15 mouse cellular contexts compared by ENCODE assay signal in the genomic region with DNA sequence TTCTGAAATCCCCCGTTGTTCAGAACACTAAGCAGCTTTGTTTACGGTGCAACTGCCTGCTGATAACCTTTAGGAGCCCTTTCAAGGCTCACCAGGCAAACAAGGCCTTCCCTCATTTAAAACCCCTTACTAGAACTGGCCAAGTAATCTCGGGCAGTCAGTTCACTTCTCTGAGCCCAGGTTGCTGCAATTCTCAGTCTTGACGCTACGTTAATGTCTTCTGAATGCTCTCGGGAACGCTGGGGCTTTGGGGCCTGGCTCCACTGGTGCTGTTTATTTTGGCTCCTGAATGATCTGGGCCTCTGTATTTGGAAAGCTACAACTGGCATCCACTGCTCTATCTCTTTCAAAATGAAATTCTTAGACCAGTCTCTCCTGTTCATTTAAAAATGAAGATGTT.
DNase-seq lines count a peak whose midpoint lies in the region; ATAC-seq and TF ChIP-seq lines count a peak whose summit lies in the region.
"Had no signal": no experiment of that assay in that cellular context is flagged by ENCODE, and none has a peak within 500 bp of the region (broad histone marks: within the 10 kb centered on the region; RNA-seq: fewer than 3 reads in every experiment).

No protein-coding gene starts in this region.

- H3K27me3 ChIP-seq in forebrain, postnatal 0 days (ENCODE audit: insufficient read depth, low read length) = no peaks in the 10 kb centered on the region
- no peaks in the 10 kb centered on the region for H3K27me3 ChIP-seq in forebrain, embryonic 15.5 days
- peaks cover 38% of the 10 kb centered on the region for H3K27me3 ChIP-seq in heart, embryonic 12.5 days (replicated peaks)
- peaks cover 51% of the 10 kb centered on the region for H3K27me3 ChIP-seq in heart, embryonic 10.5 days (ENCODE audit: insufficient read depth, poor library complexity, severe bottlenecking)
- no peaks in the 10 kb centered on the region for H3K27me3 ChIP-seq in midbrain, embryonic 10.5 days (ENCODE audit: low read depth, poor library complexity, severe bottlenecking)
- no peaks in the 10 kb centered on the region for H3K27me3 ChIP-seq in midbrain, embryonic 11.5 days (ENCODE audit: control insufficient read depth, insufficient read depth, low read length)
- H3K27me3 ChIP-seq: hindbrain, embryonic 13.5 days; limb, embryonic 12.5 days; midbrain, embryonic 15.5 days had no signal

- no peaks in the 10 kb centered on the region for H3K36me3 ChIP-seq in forebrain, postnatal 0 days (ENCODE audit: insufficient read depth)
- no peaks in the 10 kb centered on the region for H3K36me3 ChIP-seq in forebrain, embryonic 15.5 days
- H3K36me3 ChIP-seq in heart, embryonic 12.5 days = no peaks in the 10 kb centered on the region
- no peaks in the 10 kb centered on the region for H3K36me3 ChIP-seq in heart, embryonic 10.5 days
- H3K36me3 ChIP-seq in midbrain, embryonic 10.5 days = no peaks in the 10 kb centered on the region
- no peaks in the 10 kb centered on the region for H3K36me3 ChIP-seq in midbrain, embryonic 11.5 days (ENCODE audit: control insufficient read depth, insufficient read depth, low read length)
- H3K36me3 ChIP-seq: embryonic facial prominence, embryonic 10.5 days; hindbrain, embryonic 13.5 days; limb, embryonic 12.5 days; midbrain, embryonic 15.5 days had no signal

- H3K4me3 ChIP-seq in forebrain, postnatal 0 days (ENCODE audit: low read depth, low read length) = no peak overlapping the region
- H3K4me3 ChIP-seq in forebrain, embryonic 15.5 days = no peak overlapping the region
- no peak overlapping the region for H3K4me3 ChIP-seq in heart, embryonic 12.5 days
- H3K4me3 ChIP-seq in heart, embryonic 10.5 days = no peak overlapping the region
- no peak overlapping the region for H3K4me3 ChIP-seq in midbrain, embryonic 10.5 days
- H3K4me3 ChIP-seq in midbrain, embryonic 11.5 days (ENCODE audit: low read depth, low read length) = no peak overlapping the region
- H3K4me3 ChIP-seq: embryonic facial prominence, embryonic 10.5 days; hindbrain, embryonic 13.5 days; limb, embryonic 12.5 days; midbrain, embryonic 15.5 days; myocyte had no signal

- TF ChIP-seq CTCF in forebrain, postnatal 0 days (IDR thresholded peaks at IDR 0.05; ENCODE audit: low read depth) = no peak

- WGBS in forebrain, postnatal 0 days = 18% methylated on average over 7 of the region's 7 CpGs
- 10% methylated on average over 7 of the region's 7 CpGs for WGBS in forebrain, embryonic 15.5 days
- 21% methylated on average over 7 of the region's 7 CpGs for WGBS in heart, embryonic 12.5 days
- 19% methylated on average over 7 of the region's 7 CpGs for WGBS in heart, embryonic 10.5 days
- 9% methylated on average over 7 of the region's 7 CpGs for WGBS in midbrain, embryonic 10.5 days
- WGBS in midbrain, embryonic 11.5 days = 13% methylated on average over 7 of the region's 7 CpGs

- H3K4me1 ChIP-seq in forebrain, postnatal 0 days (ENCODE audit: insufficient read depth) = no peaks in the 10 kb centered on the region; the same call in 1 of the 2 replicates
- peaks cover 11% of the 10 kb centered on the region for H3K4me1 ChIP-seq in forebrain, embryonic 15.5 days
- peaks cover 11% of the 10 kb centered on the region; the same call in 1 of the 2 replicates for H3K4me1 ChIP-seq in heart, embryonic 12.5 days (replicated peaks)
- H3K4me1 ChIP-seq in heart, embryonic 10.5 days = peaks cover 15% of the 10 kb centered on the region; the same call in 1 of the 2 replicates
- H3K4me1 ChIP-seq in midbrain, embryonic 10.5 days = peaks cover 30% of the 10 kb centered on the region
- H3K4me1 ChIP-seq in midbrain, embryonic 11.5 days (ENCODE audit: control insufficient read depth, insufficient read depth, low read length) = peaks cover 10% of the 10 kb centered on the region

- H3K4me2 ChIP-seq in forebrain, postnatal 0 days (ENCODE audit: low read depth) = no peak overlapping the region
- H3K4me2 ChIP-seq in forebrain, embryonic 15.5 days (replicated peaks) = no peak overlapping the region
- H3K4me2 ChIP-seq in heart, embryonic 12.5 days = no peak overlapping the region
- H3K4me2 ChIP-seq in midbrain, embryonic 11.5 days = no peak overlapping the region
- H3K4me2 ChIP-seq: hindbrain, embryonic 13.5 days; limb, embryonic 12.5 days; midbrain, embryonic 15.5 days had no signal

- peak overlapping the region; percentile 3; the same call in 1 of the 2 replicates for H3K9ac ChIP-seq in forebrain, postnatal 0 days
- H3K9ac ChIP-seq in forebrain, embryonic 15.5 days (replicated peaks) = no peak overlapping the region
- 0 out of 2 replicates have a peak overlapping the region, but pooled peaks have one; percentile 18 for H3K9ac ChIP-seq in heart, embryonic 12.5 days
- no peak overlapping the region for H3K9ac ChIP-seq in midbrain, embryonic 11.5 days (ENCODE audit: low read length)
- H3K9ac ChIP-seq: hindbrain, embryonic 13.5 days; limb, embryonic 12.5 days; liver, embryonic 14.5 days; midbrain, embryonic 15.5 days had no signal

- no peak for DNase-seq in forebrain, postnatal 0 days
- no peak for DNase-seq in heart, embryonic 10.5 days (ENCODE audit: low spot score)
- DNase-seq in midbrain, embryonic 10.5 days (ENCODE audit: low spot score) = no peak
- no peak for DNase-seq in midbrain, embryonic 11.5 days (ENCODE audit: low spot score, missing footprints)
- DNase-seq in left cerebral cortex, adult 18-20 months (ENCODE audit: low spot score in 2 of 2) = no peak
- DNase-seq: cerebellum, adult 9-10 months had no signal

- ATAC-seq in forebrain, postnatal 0 days = no peak
- no peak for ATAC-seq in forebrain, embryonic 15.5 days (replicated peaks)
- ATAC-seq in heart, embryonic 12.5 days (ENCODE audit: insufficient number of reproducible peaks, low FRiP score) = no peak
- no peak for ATAC-seq in midbrain, embryonic 11.5 days (ENCODE audit: low FRiP score)
- ATAC-seq: intestine, embryonic 16.5 days; midbrain, embryonic 15.5 days had no signal

- no peak overlapping the region for H3K27ac ChIP-seq in forebrain, postnatal 0 days (ENCODE audit: low read depth, low read length)
- no peak overlapping the region for H3K27ac ChIP-seq in forebrain, embryonic 15.5 days (replicated peaks)
- no peak overlapping the region for H3K27ac ChIP-seq in heart, embryonic 12.5 days (ENCODE audit: poor library complexity, severe bottlenecking)
- no peak overlapping the region for H3K27ac ChIP-seq in heart, embryonic 10.5 days
- H3K27ac ChIP-seq in midbrain, embryonic 10.5 days (replicated peaks) = peak overlapping the region; percentile 7; the same call in 1 of the 2 replicates
- no peak overlapping the region for H3K27ac ChIP-seq in midbrain, embryonic 11.5 days (ENCODE audit: low read depth, low read length)
- H3K27ac ChIP-seq: embryonic facial prominence, embryonic 10.5 days; hindbrain, embryonic 13.5 days; limb, embryonic 12.5 days; liver, embryonic 14.5 days; midbrain, embryonic 15.5 days had no signal

- H3K9me3 ChIP-seq in forebrain, postnatal 0 days (ENCODE audit: low read length) = no peaks in the 10 kb centered on the region
- no peaks in the 10 kb centered on the region for H3K9me3 ChIP-seq in forebrain, embryonic 15.5 days
- no peaks in the 10 kb centered on the region for H3K9me3 ChIP-seq in heart, embryonic 12.5 days (replicated peaks)
- no peaks in the 10 kb centered on the region for H3K9me3 ChIP-seq in heart, embryonic 10.5 days
- H3K9me3 ChIP-seq in midbrain, embryonic 10.5 days (replicated peaks) = no peaks in the 10 kb centered on the region
- H3K9me3 ChIP-seq in midbrain, embryonic 11.5 days (ENCODE audit: control insufficient read depth, low read length) = no peaks in the 10 kb centered on the region
- H3K9me3 ChIP-seq: embryonic facial prominence, embryonic 10.5 days; hindbrain, embryonic 13.5 days; limb, embryonic 12.5 days; midbrain, embryonic 15.5 days had no signal

Comparison
In these comparisons a context has a peak if more than half of its experiments do, and no peak if none do; other contexts are left out.
1. H3K9ac ChIP-seq: peak in forebrain, postnatal 0 days (single experiment) and heart, embryonic 12.5 days (single experiment); none in forebrain, embryonic 15.5 days (single experiment) and midbrain, embryonic 11.5 days (single experiment).